Mouse (Mus musculus) erythroblast, adult 5-6 weeks (primary cell): ENCODE measurements around the gene Gm49325. TPM values are rescaled to one million over a fixed set of nuclear protein-coding genes. Genes with fewer than 3 reads are reported as not detected.

Experiments
- ATAC-seq: replicated peaks from 2 replicates; pipeline ENCODE4 v1.8.0; 2016; ENCODE audit warnings: moderate number of reproducible peaks, mild to moderate bottlenecking, moderate TSS enrichment, inconsistent platforms; ENCODE audit not compliant: poor library complexity, low FRiP score, severe bottlenecking
- total RNA-seq, 2 experiments: library from RNA; stranded (forward) in 1 of 2; stranded (reverse) in 1 of 2; fragments of 150-400 nt in 1 of 2; fragments of 200-764, 138-1000 nt in 1 of 2; gene quantifications; 2 replicates each; pipeline versions ENCODE4 v1.2.3 to v1.2.4; 2015 to 2017; ENCODE audit warnings: low replicate concordance in 2 of 2

Gene Gm49325
- total RNA-seq (2015; ENCODE audit: low replicate concordance) (not detected in 2 replicates), total RNA-seq (2017; ENCODE audit: low replicate concordance) (not detected in 2 replicates)

- peak; percentile 92 for ATAC-seq
Measured at GRCm38 (mm10) chr10:77605908-77606826, at the start of gene Gm49325, which contains the start of gene Sumo3. Gene Gm49325, plus strand, starts transcription at chr10:77606197. Gene Sumo3, plus strand, starts transcription at chr10:77606097.

- ATAC-seq = no peak
Measured at GRCm38 (mm10) chr10:77556631-77557030, 49.4 kb upstream of the Gm49325 start.

- ATAC-seq = no peak
Measured at GRCm38 (mm10) chr10:77557641-77558040, 48.4 kb upstream of the Gm49325 start.

- no peak for ATAC-seq
Measured at GRCm38 (mm10) chr10:77560090-77560489, 45.9 kb upstream of the Gm49325 start.

- 0 out of 2 replicates have a peak, but pooled peaks have one; percentile 36 for ATAC-seq
Measured at GRCm38 (mm10) chr10:77560830-77561229, 45.2 kb upstream of the Gm49325 start.

GRCm38 (mm10) chr10:77561508-77561907, 44.5 kb upstream of the Gm49325 start:
- no peak for ATAC-seq

- no peak for ATAC-seq
Measured at GRCm38 (mm10) chr10:77565005-77565404, 41.0 kb upstream of the Gm49325 start.

- peak; percentile 79 for ATAC-seq
Measured at GRCm38 (mm10) chr10:77566651-77567050, 39.3 kb upstream of the Gm49325 start.

- no peak for ATAC-seq
Measured at GRCm38 (mm10) chr10:77569481-77569880, 36.5 kb upstream of the Gm49325 start.

- no peak for ATAC-seq
Measured at GRCm38 (mm10) chr10:77569973-77570658, 35.9 kb upstream of the Gm49325 start.

- ATAC-seq = no peak
Measured at GRCm38 (mm10) chr10:77572225-77572624, 33.8 kb upstream of the Gm49325 start.

- ATAC-seq = no peak
Measured at GRCm38 (mm10) chr10:77573162-77573561, 32.8 kb upstream of the Gm49325 start.

GRCm38 (mm10) chr10:77580027-77580920, 25.7 kb upstream of the Gm49325 start:
- ATAC-seq = no peak

GRCm38 (mm10) chr10:77581023-77581407, 25.0 kb upstream of the Gm49325 start:
- peak; percentile 4; the same call in 1 of the 2 replicates for ATAC-seq

- ATAC-seq = peak; percentile 95
Measured at GRCm38 (mm10) chr10:77581408-77582284, 24.4 kb upstream of the Gm49325 start, which contains the start of gene Pttg1ip. Gene Pttg1ip, plus strand, starts transcription at chr10:77581720.

- ATAC-seq = no peak
Measured at GRCm38 (mm10) chr10:77582285-77582618, 23.7 kb upstream of the Gm49325 start.

GRCm38 (mm10) chr10:77583795-77584422, 22.1 kb upstream of the Gm49325 start:
- ATAC-seq = no peak

- no peak for ATAC-seq
Measured at GRCm38 (mm10) chr10:77586637-77587036, 19.4 kb upstream of the Gm49325 start.
